Mouse (Mus musculus): ENCODE measurements around the gene Cend1.

The Cend1 gene

GRCm38 (mm10) chr7:141429310-141429709 lies at the start of gene Cend1:
Cend1 (minus strand) TSS chr7:141429491.
- DNase-seq (ENCODE audit: low spot score in 2 of 2): peak; percentile 73 to 79

GRCm38 (mm10) chr7:141478270-141478748 lies 49.0 kb upstream of the Cend1 start:
- no peak for DNase-seq (ENCODE audit: low spot score in 2 of 2)

- no peak for DNase-seq (ENCODE audit: low spot score in 2 of 2)
Observed at GRCm38 (mm10) chr7:141477578-141478269, 48.4 kb upstream of the Cend1 start.

- DNase-seq (ENCODE audit: low spot score in 2 of 2): no peak
Observed at GRCm38 (mm10) chr7:141476981-141477370, 47.7 kb upstream of the Cend1 start.

GRCm38 (mm10) chr7:141476226-141476980 lies 47.1 kb upstream of the Cend1 start:
- no peak for DNase-seq (ENCODE audit: low spot score in 2 of 2)

- no peak for DNase-seq (ENCODE audit: low spot score in 2 of 2)
Observed at GRCm38 (mm10) chr7:141475805-141476158, 46.5 kb upstream of the Cend1 start.

GRCm38 (mm10) chr7:141475011-141475804 lies 45.9 kb upstream of the Cend1 start, which contains the start of the genes Polr2l and Tspan4:
Polr2l (minus strand) TSS chr7:141475132.
Tspan4 (plus strand) TSS chr7:141475240.
- peak; percentile 73 to 74 for DNase-seq (ENCODE audit: low spot score in 2 of 2)

DNA sequence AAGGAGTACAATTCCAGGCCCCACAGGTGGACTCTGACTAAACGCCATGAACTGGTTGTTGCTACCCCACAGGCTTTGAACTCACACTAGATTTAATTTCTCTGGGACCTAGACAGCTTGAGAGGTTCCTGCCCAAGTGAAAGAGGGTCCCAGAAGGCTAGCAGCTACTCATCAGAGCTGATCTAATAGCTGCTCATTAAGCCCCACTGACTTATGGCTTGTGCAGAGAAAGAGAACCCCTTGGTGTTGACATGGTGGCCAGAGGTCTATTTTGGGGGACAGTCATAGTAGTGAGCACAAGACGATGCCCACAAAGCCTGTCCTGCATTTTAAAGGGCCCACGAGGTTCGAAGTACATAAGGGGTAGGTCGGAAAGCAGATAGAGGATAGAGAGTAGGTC lies 44.9 kb upstream of the Cend1 start:
- no peak for DNase-seq (ENCODE audit: low spot score in 2 of 2)

DNA sequence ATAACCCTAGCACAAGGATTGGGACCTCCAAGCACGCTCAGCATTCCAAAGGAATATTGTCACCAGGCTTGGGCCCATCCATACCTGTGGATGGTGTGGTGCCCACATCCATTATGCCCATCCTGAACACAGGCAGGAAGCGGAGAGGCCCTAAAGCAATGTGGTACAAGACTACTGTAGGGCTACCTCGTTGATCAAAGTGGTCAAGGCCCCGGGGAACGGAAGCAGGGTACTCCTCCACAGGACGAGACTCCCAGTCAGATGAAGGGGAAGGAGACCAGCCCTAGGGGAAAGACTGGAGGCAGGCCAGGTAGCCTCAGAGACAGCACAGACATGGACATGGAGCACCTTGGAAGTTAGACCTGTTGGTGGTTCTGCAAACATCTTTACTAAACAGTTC lies 43.5 kb upstream of the Cend1 start:
- DNase-seq (ENCODE audit: low spot score in 2 of 2): no peak

GRCm38 (mm10) chr7:141472226-141472625 lies 42.9 kb upstream of the Cend1 start:
- DNase-seq (ENCODE audit: low spot score in 2 of 2): no peak

GRCm38 (mm10) chr7:141471236-141471635 lies 41.9 kb upstream of the Cend1 start:
- DNase-seq (ENCODE audit: low spot score in 2 of 2): no peak

- DNase-seq (ENCODE audit: low spot score in 2 of 2): no peak
Observed at GRCm38 (mm10) chr7:141470637-141470944, 41.3 kb upstream of the Cend1 start.

DNA sequence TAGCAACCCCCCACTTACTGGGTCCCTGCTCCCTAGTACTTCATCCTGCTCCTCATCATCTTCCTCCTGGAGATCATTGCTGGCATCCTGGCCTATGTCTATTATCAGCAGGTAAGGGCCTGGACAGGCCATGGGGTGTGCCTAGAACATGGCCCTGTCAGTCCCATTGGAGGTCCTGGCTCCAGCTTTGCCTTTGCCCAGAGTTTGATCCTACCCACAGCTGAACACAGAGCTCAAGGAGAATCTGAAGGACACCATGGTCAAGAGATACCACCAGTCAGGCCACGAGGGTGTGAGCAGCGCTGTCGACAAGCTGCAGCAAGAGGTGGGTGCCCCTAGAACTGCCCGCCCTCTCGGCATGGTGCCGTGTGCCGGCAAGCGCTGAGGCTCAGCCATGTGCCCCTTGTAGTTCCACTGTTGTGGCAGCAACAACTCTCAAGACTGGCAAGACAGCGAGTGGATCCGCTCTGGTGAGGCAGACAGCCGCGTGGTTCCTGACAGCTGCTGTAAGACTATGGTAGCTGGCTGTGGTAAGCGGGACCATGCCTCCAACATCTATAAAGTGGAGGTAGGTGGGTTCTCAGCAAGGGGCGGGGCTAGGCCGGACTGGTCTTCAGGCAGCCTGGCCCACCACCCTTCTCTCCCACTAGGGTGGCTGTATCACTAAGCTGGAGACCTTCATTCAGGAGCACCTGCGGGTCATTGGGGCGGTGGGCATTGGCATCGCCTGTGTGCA lies 40.8 kb upstream of the Cend1 start:
- DNase-seq (ENCODE audit: low spot score in 2 of 2): no peak

DNA sequence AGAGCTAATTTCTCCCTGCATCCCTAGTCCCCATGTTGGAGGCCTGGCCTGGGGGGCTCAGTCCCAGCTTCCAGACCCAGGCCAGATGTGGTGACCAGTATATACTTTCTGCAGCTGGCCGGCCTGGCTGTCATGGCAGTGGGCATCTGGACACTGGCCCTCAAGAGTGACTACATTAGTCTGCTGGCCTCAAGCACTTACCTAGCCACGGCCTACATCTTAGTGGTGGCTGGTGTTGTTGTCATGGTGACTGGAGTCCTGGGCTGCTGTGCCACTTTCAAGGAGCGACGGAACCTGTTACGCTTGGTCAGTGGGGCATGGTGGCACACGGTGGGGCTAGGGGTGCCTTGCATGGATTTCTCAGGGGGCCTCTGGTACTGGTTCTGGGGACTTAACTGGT lies 40.1 kb upstream of the Cend1 start:
- DNase-seq (ENCODE audit: low spot score in 2 of 2): no peak

DNA sequence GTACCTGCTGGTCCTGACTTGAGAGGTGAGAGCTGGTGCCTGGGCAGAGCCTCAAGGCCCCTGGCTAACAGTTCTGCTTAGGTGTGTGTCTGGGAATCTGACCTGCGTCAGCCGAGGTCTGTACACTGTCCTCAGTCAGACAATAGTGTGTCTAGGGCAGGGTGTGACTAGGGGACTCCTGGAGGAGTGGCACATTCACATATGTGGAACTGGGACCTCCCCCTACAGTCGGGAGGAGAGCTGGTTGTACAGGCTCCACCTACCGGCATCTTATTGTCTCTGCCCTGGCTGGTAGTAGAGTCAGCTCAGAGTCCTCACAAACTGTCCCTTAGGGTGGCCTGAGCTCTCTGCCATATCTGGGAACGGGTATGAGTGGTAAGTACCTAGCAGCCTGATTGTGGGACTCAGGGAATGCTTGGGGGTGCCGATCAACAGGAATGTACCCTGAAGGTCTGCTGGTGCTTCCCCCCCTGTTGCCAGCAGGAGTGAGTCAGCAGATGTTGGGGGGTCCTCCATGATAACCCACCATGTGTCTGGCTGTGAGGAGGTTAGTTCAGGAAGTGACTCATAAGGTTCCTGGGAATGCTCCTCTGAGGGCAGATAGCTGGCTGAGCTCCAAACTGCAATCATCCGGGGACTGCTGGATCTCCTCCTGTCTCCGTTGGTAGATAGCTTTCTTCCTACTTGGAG lies 39.4 kb upstream of the Cend1 start:
- DNase-seq (ENCODE audit: low spot score in 2 of 2): no peak

DNA sequence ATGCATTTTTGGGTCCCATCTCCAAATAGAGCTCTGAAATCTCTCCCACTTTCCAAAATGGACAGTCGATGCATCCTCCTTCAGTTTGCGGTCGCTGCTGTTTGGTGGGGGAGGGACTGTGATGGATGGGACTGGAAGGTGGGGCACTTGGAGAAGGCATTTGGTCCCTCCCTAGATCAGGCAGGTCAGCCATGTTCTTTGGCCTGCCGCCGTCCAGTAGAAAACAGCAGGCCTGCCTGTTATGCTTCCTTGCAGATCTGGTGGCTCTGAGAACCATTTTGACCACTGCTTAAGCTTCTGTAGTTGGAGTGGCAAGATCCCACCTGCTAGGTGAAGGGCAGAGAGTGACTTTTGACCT lies 38.9 kb upstream of the Cend1 start:
- DNase-seq (ENCODE audit: low spot score in 2 of 2): no peak

DNA sequence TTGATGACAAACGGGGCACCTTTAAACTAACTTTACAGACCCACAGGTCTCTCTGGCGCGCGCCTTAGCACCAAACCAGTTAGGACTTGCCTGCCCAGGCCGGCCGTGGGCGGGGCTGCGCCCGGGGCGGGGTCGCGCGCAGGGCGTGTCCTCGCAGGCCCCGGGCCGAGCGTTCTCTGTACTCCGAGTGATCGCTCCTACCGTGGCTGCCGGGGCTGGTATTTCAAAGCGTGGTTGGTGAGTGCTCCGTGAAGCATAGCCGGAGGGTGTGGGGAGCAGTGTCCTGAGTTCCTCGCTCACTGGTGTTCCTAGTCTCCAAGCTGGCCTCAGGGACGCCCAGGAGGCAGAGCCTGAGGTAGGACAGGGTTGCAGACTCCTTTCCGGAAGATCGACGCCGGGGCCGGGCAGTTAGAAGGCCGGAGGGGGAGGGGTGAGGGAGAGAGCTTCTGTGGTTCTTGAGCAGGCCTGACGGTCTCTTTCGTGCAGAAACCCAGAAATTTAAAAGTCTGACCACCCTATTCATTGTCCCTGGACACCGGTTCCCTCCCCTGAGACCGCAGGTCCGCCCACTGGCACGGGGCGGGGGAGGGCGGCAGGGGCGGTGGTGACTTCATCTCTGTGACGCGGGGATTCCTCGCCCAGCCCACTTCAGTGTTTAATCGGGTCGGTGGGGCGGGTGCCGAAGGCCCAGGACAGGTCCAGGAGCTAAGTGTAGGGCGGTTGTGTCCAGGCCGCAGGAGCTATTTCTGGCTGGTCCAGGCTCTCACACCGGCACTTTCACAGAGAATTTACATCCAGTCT lies 38.1 kb upstream of the Cend1 start, which contains the start of gene Cd151:
Gene Cd151, plus strand, starts transcription at position 163 of the 801 bp plus-strand sequence.
- DNase-seq (ENCODE audit: low spot score in 2 of 2): no peak

- DNase-seq (ENCODE audit: low spot score in 2 of 2): no peak
Observed at GRCm38 (mm10) chr7:141466607-141467148, 37.4 kb upstream of the Cend1 start.

DNA sequence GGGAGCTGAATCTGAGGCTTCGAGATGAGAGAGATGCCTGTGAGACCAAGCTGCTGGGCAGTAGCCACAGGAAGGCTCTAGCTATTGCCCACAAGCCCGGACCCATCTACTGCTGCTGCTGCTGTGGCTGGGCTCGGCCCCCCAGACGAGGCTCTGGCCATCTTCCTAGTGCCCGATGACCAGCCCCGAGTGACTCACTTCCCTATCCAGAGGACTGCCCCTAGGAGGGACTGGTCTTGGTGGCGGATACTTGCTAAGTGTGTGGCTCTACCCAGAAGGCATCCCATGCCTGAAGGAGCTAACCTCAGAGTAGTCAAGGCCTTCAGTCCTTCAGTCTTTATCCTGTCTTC lies 36.7 kb upstream of the Cend1 start:
- no peak for DNase-seq (ENCODE audit: low spot score in 2 of 2)

DNA sequence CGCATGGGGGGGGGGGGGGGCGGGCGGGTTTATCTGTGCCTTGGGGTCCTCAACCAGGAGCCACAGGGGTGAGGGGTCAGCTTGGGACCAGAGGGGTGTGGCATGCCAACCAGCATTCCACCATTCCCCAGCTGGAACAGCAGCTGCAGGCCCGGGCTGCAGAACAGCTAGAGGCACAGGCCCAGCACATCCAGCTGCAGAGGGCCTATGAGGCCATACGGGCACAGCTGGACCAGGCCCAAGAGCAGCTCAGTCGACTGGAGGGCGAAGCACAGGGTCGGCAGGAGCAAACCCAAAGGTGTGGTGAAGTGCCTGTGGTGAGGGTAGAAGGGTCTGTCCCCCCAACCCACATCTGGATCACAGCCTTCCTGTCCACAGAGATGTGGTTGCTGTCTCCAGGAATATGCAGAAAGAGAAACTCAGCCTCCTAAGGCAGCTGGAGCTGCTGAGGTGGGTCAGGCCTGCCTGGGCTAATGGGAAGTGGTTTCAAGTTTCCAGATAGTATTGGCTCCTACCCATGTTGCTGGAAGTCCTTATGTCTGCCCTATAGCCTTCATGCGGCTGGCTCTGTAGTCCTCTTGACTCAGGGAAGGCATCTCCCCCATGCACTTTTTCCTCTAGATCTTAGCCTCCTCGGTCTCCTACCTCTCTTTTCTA lies 36.2 kb upstream of the Cend1 start:
- no peak for DNase-seq (ENCODE audit: low spot score in 2 of 2)

All from frontal cortex, postnatal 25 days (tissue).